Mouse (Mus musculus) midbrain, embryonic 10.5 days (tissue): ENCODE measurements around the gene Foxred2. TPM values are rescaled to one million over a fixed set of nuclear protein-coding genes. Genes with fewer than 3 reads are reported as not detected.

Source experiments
- DNase-seq: peaks from one replicate; pipeline ENCODE4 v3.0.0-alpha.2; 2017; ENCODE audit warnings: low spot score
- H3K27ac ChIP-seq: fragments of 300-500 bp; sonication (generic); replicated peaks from 2 replicates; pipeline ENCODE4 v1.5.1; 2016; ENCODE audit warnings: mild to moderate bottlenecking
- H3K27me3 ChIP-seq: fragments of 300-500 bp; sonication (generic); 2 replicates; pipeline ENCODE4 v1.6.1; 2016; ENCODE audit warnings: low read depth, mild to moderate bottlenecking; ENCODE audit not compliant: poor library complexity, severe bottlenecking
- H3K36me3 ChIP-seq: fragments of 300-500 bp; sonication (generic); 2 replicates; pipeline ENCODE4 v1.6.1; 2016; ENCODE audit warnings: mild to moderate bottlenecking, moderate library complexity
- H3K4me1 ChIP-seq: fragments of 300-500 bp; sonication (generic); 2 replicates; pipeline ENCODE4 v1.6.1; 2016
- H3K4me3 ChIP-seq: fragments of 300-500 bp; sonication (generic); 2 replicates; pipeline ENCODE4 v1.5.1; 2016; ENCODE audit warnings: mild to moderate bottlenecking, moderate library complexity
- H3K9me3 ChIP-seq: fragments of 300-500 bp; sonication (generic); replicated peaks from 2 replicates; pipeline ENCODE4 v1.6.1; 2016; ENCODE audit warnings: mild to moderate bottlenecking
- whole genome bisulfite sequencing: fragments of 180-500 bp; shearing (Covaris S2); methylation state at CpG from one replicate; pipeline ENCODE4 v1.1.7; 2016; 5-methylcytosine and 5-hydroxymethylcytosine counted together
- polyA plus RNA-seq: library from polyadenylated mRNA; unstranded; fragments of >200 nt; fragmentation: Nextera tagmentation; extraction: Ambion mirVana; gene quantifications from 2 replicates; pipeline ENCODE4 v1.2.1, GENCODE M21; 2016

Gene Foxred2
- polyA plus RNA-seq: 6.4 and 6.5 TPM in 2 replicates

- Histone ChIP-seq H3K27me3 (peaks cover 43% of the 10 kb centered on the region), H3K4me1 (peaks cover 29% of the 10 kb centered on the region), H3K4me3 (peak within 1 kb of the TSS; percentile 66), H3K9me3 (no peaks in the 10 kb centered on the region), H3K27ac (peak within 1 kb of the TSS; percentile 80), H3K36me3 (peaks cover 50% of the 10 kb centered on the region)
- under 1% methylated on average over 39 of the region's 39 CpGs for WGBS
- DNase-seq: peak; percentile 87
Observed at GRCm38 (mm10) chr15:77956404-77956901, at the start of gene Foxred2. Gene Foxred2, minus strand, starts transcription at chr15:77956722.

- no peak overlapping the region for H3K4me3 ChIP-seq
- 51% methylated on average over 9 of the region's 9 CpGs for WGBS
- H3K4me1 ChIP-seq: peaks cover 41% of the 10 kb centered on the region
- H3K27ac ChIP-seq: no peak overlapping the region
- DNase-seq: no peak
- 0 out of 2 replicates have a peak, but pooled peaks cover 4% of the 10 kb centered on the region for H3K27me3 ChIP-seq
- H3K9me3 ChIP-seq: no peaks in the 10 kb centered on the region
- H3K36me3 ChIP-seq: no peaks in the 10 kb centered on the region
Observed at GRCm38 (mm10) chr15:78003929-78004328, 47.4 kb upstream of the Foxred2 start.

GRCm38 (mm10) chr15:78001400-78001799 is 44.9 kb upstream of the Foxred2 start:
- H3K4me1 ChIP-seq: peaks cover 46% of the 10 kb centered on the region
- DNase-seq: no peak
- 0 out of 2 replicates have a peak, but pooled peaks cover 4% of the 10 kb centered on the region for H3K27me3 ChIP-seq
- H3K9me3 ChIP-seq: no peaks in the 10 kb centered on the region
- H3K27ac ChIP-seq: peak overlapping the region; percentile 64
- 23% methylated on average over 5 of the region's 5 CpGs for WGBS
- no peaks in the 10 kb centered on the region for H3K36me3 ChIP-seq
- H3K4me3 ChIP-seq: no peak overlapping the region

- DNase-seq: no peak
- Histone ChIP-seq H3K27me3 (no peaks in the 10 kb centered on the region), H3K36me3 (no peaks in the 10 kb centered on the region), H3K9me3 (no peaks in the 10 kb centered on the region), H3K4me1 (peaks cover 18% of the 10 kb centered on the region), H3K4me3 (no peak overlapping the region), H3K27ac (no peak overlapping the region)
- WGBS: 73% methylated on average over 5 of the region's 5 CpGs
Observed at GRCm38 (mm10) chr15:77988541-77988940, 32.0 kb upstream of the Foxred2 start.

- 35% methylated on average over 3 of the region's 3 CpGs for WGBS
- Histone ChIP-seq H3K4me1 (peaks cover 3% of the 10 kb centered on the region; the same call in 1 of the 2 replicates), H3K9me3 (no peaks in the 10 kb centered on the region), H3K27me3 (no peaks in the 10 kb centered on the region), H3K27ac (no peak overlapping the region), H3K36me3 (no peaks in the 10 kb centered on the region), H3K4me3 (no peak overlapping the region)
- no peak for DNase-seq
Observed at GRCm38 (mm10) chr15:77983391-77983790, 26.9 kb upstream of the Foxred2 start.

- Histone ChIP-seq H3K4me3 (no peak overlapping the region), H3K27ac (no peak overlapping the region), H3K4me1 (peaks cover 3% of the 10 kb centered on the region; the same call in 1 of the 2 replicates), H3K27me3 (no peaks in the 10 kb centered on the region), H3K9me3 (no peaks in the 10 kb centered on the region), H3K36me3 (no peaks in the 10 kb centered on the region)
- peak; percentile 75 for DNase-seq
- WGBS: 28% methylated on average over 18 of the region's 18 CpGs
Observed at GRCm38 (mm10) chr15:77982195-77982939, 25.8 kb upstream of the Foxred2 start.

GRCm38 (mm10) chr15:77981181-77981680 is 24.7 kb upstream of the Foxred2 start:
- DNase-seq: no peak
- Histone ChIP-seq H3K4me3 (no peak overlapping the region), H3K4me1 (peaks cover 3% of the 10 kb centered on the region; the same call in 1 of the 2 replicates), H3K27me3 (no peaks in the 10 kb centered on the region), H3K36me3 (no peaks in the 10 kb centered on the region), H3K9me3 (no peaks in the 10 kb centered on the region), H3K27ac (no peak overlapping the region)
- 69% methylated on average over 5 of the region's 5 CpGs for WGBS

- Histone ChIP-seq H3K27ac (no peak overlapping the region), H3K9me3 (no peaks in the 10 kb centered on the region), H3K27me3 (no peaks in the 10 kb centered on the region), H3K4me1 (peaks cover 3% of the 10 kb centered on the region; the same call in 1 of the 2 replicates), H3K4me3 (no peak overlapping the region), H3K36me3 (no peaks in the 10 kb centered on the region)
- 86% methylated on average over 10 of the region's 10 CpGs for WGBS
- no peak for DNase-seq
Observed at GRCm38 (mm10) chr15:77979427-77979865, 22.9 kb upstream of the Foxred2 start.

GRCm38 (mm10) chr15:77977663-77978062 is 21.1 kb upstream of the Foxred2 start:
- no peak for DNase-seq
- Histone ChIP-seq H3K9me3 (no peaks in the 10 kb centered on the region), H3K4me1 (no peaks in the 10 kb centered on the region), H3K36me3 (no peaks in the 10 kb centered on the region), H3K27ac (no peak overlapping the region), H3K27me3 (no peaks in the 10 kb centered on the region), H3K4me3 (no peak overlapping the region)
- WGBS: 68% methylated on average over 3 of the region's 3 CpGs

- H3K27me3 ChIP-seq: no peaks in the 10 kb centered on the region
- DNase-seq: no peak
- WGBS: 75% methylated on average over 6 of the region's 6 CpGs
Observed at GRCm38 (mm10) chr15:77974165-77974841, 17.8 kb upstream of the Foxred2 start.

GRCm38 (mm10) chr15:77970470-77971292 is 14.2 kb upstream of the Foxred2 start, which contains the start of gene Eif3d:
Gene Eif3d, minus strand, starts transcription at chr15:77970813.
- Histone ChIP-seq H3K9me3 (no peaks in the 10 kb centered on the region), H3K36me3 (peaks cover 34% of the 10 kb centered on the region), H3K27me3 (no peaks in the 10 kb centered on the region), H3K4me3 (peak within 1 kb of the TSS; percentile 92), H3K27ac (peak within 1 kb of the TSS; percentile 95), H3K4me1 (peaks cover 28% of the 10 kb centered on the region)
- under 1% methylated on average over 72 of the region's 72 CpGs for WGBS
- DNase-seq: peak; percentile 96

More at GRCm38 (mm10) chr15:77974165-77974841, 17.8 kb upstream of the Foxred2 start:
- H3K36me3 ChIP-seq: no peaks in the 10 kb centered on the region
- no peak overlapping the region for H3K4me3 ChIP-seq
- peaks cover 17% of the 10 kb centered on the region for H3K4me1 ChIP-seq
- no peaks in the 10 kb centered on the region for H3K9me3 ChIP-seq
- no peak overlapping the region for H3K27ac ChIP-seq

- no peaks in the 10 kb centered on the region for H3K27me3 ChIP-seq
- H3K36me3 ChIP-seq: peaks cover 41% of the 10 kb centered on the region
- peaks cover 28% of the 10 kb centered on the region for H3K4me1 ChIP-seq
- H3K9me3 ChIP-seq: no peaks in the 10 kb centered on the region
- DNase-seq: no peak
- 6% methylated on average over 15 of the region's 15 CpGs for WGBS
- H3K27ac ChIP-seq: peak overlapping the region; percentile 95
- peak overlapping the region; percentile 92 for H3K4me3 ChIP-seq
Observed at GRCm38 (mm10) chr15:77969940-77970469, 13.5 kb upstream of the Foxred2 start.
